Comparison of ENCODE assay signal across 8 mouse cellular contexts in genomic region chr5:64505835-64506600, GRCm38 (mm10).
DNase-seq lines count a peak whose midpoint lies in the region; ATAC-seq and TF ChIP-seq lines count a peak whose summit lies in the region.

No protein-coding gene starts in this region.

- no peaks in the 10 kb centered on the region for H3K27me3 ChIP-seq in heart, embryonic 11.5 days (ENCODE audit: control insufficient read depth, insufficient read depth, low read length)
- no peaks in the 10 kb centered on the region for H3K27me3 ChIP-seq in kidney, embryonic 16.5 days (ENCODE audit: insufficient read depth, low read length)
- no peaks in the 10 kb centered on the region for H3K27me3 ChIP-seq in liver, embryonic 11.5 days (replicated peaks; ENCODE audit: control insufficient read depth, insufficient read depth, low read length)
- no peaks in the 10 kb centered on the region for H3K27me3 ChIP-seq in splenic B cell, adult 2 months (ENCODE audit: control insufficient read depth, insufficient read depth, low read length, poor library complexity, severe bottlenecking)

- 4% methylated on average over 15 of the region's 15 CpGs for WGBS in heart, embryonic 11.5 days (ENCODE audit: insufficient replicate concordance)
- WGBS in kidney, embryonic 16.5 days, result 2% methylated on average over 15 of the region's 15 CpGs
- WGBS in liver, embryonic 11.5 days, result 2% methylated on average over 15 of the region's 15 CpGs

- H3K4me2 ChIP-seq in heart, embryonic 11.5 days, result peak overlapping the region; percentile 76
- H3K4me2 ChIP-seq in kidney, embryonic 16.5 days (replicated peaks; ENCODE audit: low read depth, low read length), result peak overlapping the region; percentile 51
- H3K4me2 ChIP-seq in liver, embryonic 11.5 days, result peak overlapping the region; percentile 68

- ATAC-seq in heart, embryonic 11.5 days (replicated peaks; ENCODE audit: insufficient number of reproducible peaks, low FRiP score, low TSS enrichment), result no peak; the same call in 1 of the 2 replicates
- ATAC-seq in kidney, embryonic 16.5 days (ENCODE audit: low FRiP score, low TSS enrichment), result peak; percentile 64
- peak; percentile 66 for ATAC-seq in liver, embryonic 11.5 days (replicated peaks; ENCODE audit: low FRiP score)

- peak; percentile 98 for TF ChIP-seq CTCF in bone marrow macrophage, adult 2 months (IDR thresholded peaks at IDR 0.05; ENCODE audit: low read depth, low read length)
- TF ChIP-seq CTCF in embryonic fibroblast, embryonic 13.5 days (IDR thresholded peaks at IDR 0.05; ENCODE audit: borderline replicate concordance, insufficient read depth, low read length), result peak; percentile 95

- TF ChIP-seq POLR2A in bone marrow macrophage, adult 2 months (IDR thresholded peaks at IDR 0.05; ENCODE audit: borderline replicate concordance, low read depth, low read length), result no peak
- 0 out of 2 replicates have a peak, but pooled peaks have one; percentile 6 for TF ChIP-seq POLR2A in embryonic fibroblast, embryonic 13.5 days (IDR thresholded peaks at IDR 0.05; ENCODE audit: low read depth, low read length)

- H3K4me3 ChIP-seq in bone marrow macrophage, adult 2 months (ENCODE audit: insufficient read depth, low read length), result peak overlapping the region; percentile 48
- H3K4me3 ChIP-seq in embryonic fibroblast, embryonic 13.5 days (ENCODE audit: insufficient read depth, low read length), result no peak overlapping the region
- H3K4me3 ChIP-seq in heart, embryonic 11.5 days (ENCODE audit: low read depth, low read length), result peak overlapping the region; percentile 46
- peak overlapping the region; percentile 32 for H3K4me3 ChIP-seq in kidney, embryonic 16.5 days (ENCODE audit: low read length)
- peak overlapping the region; percentile 33 for H3K4me3 ChIP-seq in liver, embryonic 11.5 days (ENCODE audit: low read depth, low read length)

- peak overlapping the region; percentile 65; the same call in 1 of the 2 replicates for H3K9ac ChIP-seq in heart, embryonic 11.5 days (ENCODE audit: low read depth, low read length)
- peak overlapping the region; percentile 52 for H3K9ac ChIP-seq in kidney, embryonic 16.5 days (replicated peaks; ENCODE audit: low read length)
- peak overlapping the region; percentile 37 for H3K9ac ChIP-seq in liver, embryonic 11.5 days (ENCODE audit: low read depth, low read length)

- peak; percentile 94 for DNase-seq in B cell, adult 2 months
- DNase-seq in liver, embryonic 11.5 days (ENCODE audit: low spot score), result peak; percentile 89
- DNase-seq in naive thymus-derived CD4-positive, alpha-beta T cell, adult 2 months (ENCODE audit: low read depth), result peak; percentile 85
- DNase-seq in splenic B cell, adult 2 months (ENCODE audit: low read depth, low spot score), result peak; percentile 86

- peak overlapping the region; percentile 85 for H3K27ac ChIP-seq in bone marrow macrophage, adult 2 months (ENCODE audit: insufficient read depth, low read depth, low read length)
- H3K27ac ChIP-seq in embryonic fibroblast, embryonic 13.5 days (ENCODE audit: insufficient read depth, low read length), result peak overlapping the region; percentile 96
- H3K27ac ChIP-seq in heart, embryonic 11.5 days (ENCODE audit: low read depth, low read length), result peak overlapping the region; percentile 84
- H3K27ac ChIP-seq in kidney, embryonic 16.5 days (ENCODE audit: low read length), result peak overlapping the region; percentile 85
- H3K27ac ChIP-seq in liver, embryonic 11.5 days (ENCODE audit: low read depth, low read length), result peak overlapping the region; percentile 81

- H3K9me3 ChIP-seq in heart, embryonic 11.5 days (replicated peaks; ENCODE audit: control insufficient read depth, low read length), result no peaks in the 10 kb centered on the region
- H3K9me3 ChIP-seq in kidney, embryonic 16.5 days (ENCODE audit: low read length), result no peaks in the 10 kb centered on the region
- no peaks in the 10 kb centered on the region for H3K9me3 ChIP-seq in liver, embryonic 11.5 days (ENCODE audit: control insufficient read depth, low read length)

- H3K4me1 ChIP-seq in bone marrow macrophage, adult 2 months (ENCODE audit: control insufficient read depth, insufficient read depth, low read length), result peaks cover 32% of the 10 kb centered on the region
- peaks cover 10% of the 10 kb centered on the region for H3K4me1 ChIP-seq in embryonic fibroblast, embryonic 13.5 days (ENCODE audit: control insufficient read depth, insufficient read depth, low read length)
- peaks cover 16% of the 10 kb centered on the region for H3K4me1 ChIP-seq in heart, embryonic 11.5 days (ENCODE audit: control insufficient read depth, insufficient read depth, low read length)
- peaks cover 36% of the 10 kb centered on the region for H3K4me1 ChIP-seq in kidney, embryonic 16.5 days (ENCODE audit: insufficient read depth, low read length)
- peaks cover 16% of the 10 kb centered on the region for H3K4me1 ChIP-seq in liver, embryonic 11.5 days (replicated peaks; ENCODE audit: control insufficient read depth, insufficient read depth, low read length)

- H3K36me3 ChIP-seq in heart, embryonic 11.5 days (ENCODE audit: control insufficient read depth, insufficient read depth, low read length), result no peaks in the 10 kb centered on the region
- no peaks in the 10 kb centered on the region for H3K36me3 ChIP-seq in kidney, embryonic 16.5 days (ENCODE audit: insufficient read depth, low read length)
- no peaks in the 10 kb centered on the region for H3K36me3 ChIP-seq in liver, embryonic 11.5 days (ENCODE audit: control insufficient read depth, insufficient read depth, low read length)
- no peaks in the 10 kb centered on the region for H3K36me3 ChIP-seq in splenic B cell, adult 2 months (ENCODE audit: control insufficient read depth, insufficient read depth, low read length, poor library complexity, severe bottlenecking)
